Mouse (Mus musculus): ENCODE measurements around the gene Chst11.

Chst11 gene

GRCm38 (mm10) chr10:82989418-82990025, 4.2 kb downstream of the Chst11 start:
- DNase-seq (ENCODE audit: inconsistent age in 2 of 2, low spot score in 1 of 2), result no peak

- peak; percentile 68 to 84 for DNase-seq (ENCODE audit: inconsistent age in 2 of 2, low spot score in 1 of 2)
Measured at GRCm38 (mm10) chr10:82990918-82991317, 5.6 kb downstream of the Chst11 start.

- no peak for DNase-seq (ENCODE audit: inconsistent age in 2 of 2, low spot score in 1 of 2)
Measured at GRCm38 (mm10) chr10:82991756-82992519, 6.6 kb downstream of the Chst11 start.

GRCm38 (mm10) chr10:82994284-82994683, 9.0 kb downstream of the Chst11 start:
- no peak for DNase-seq (ENCODE audit: inconsistent age in 2 of 2, low spot score in 1 of 2)

- DNase-seq (ENCODE audit: inconsistent age in 2 of 2, low spot score in 1 of 2), result no peak
Measured at GRCm38 (mm10) chr10:82997460-82997859, 12.2 kb downstream of the Chst11 start.

- no peak for DNase-seq (ENCODE audit: inconsistent age in 2 of 2, low spot score in 1 of 2)
Measured at GRCm38 (mm10) chr10:83000169-83000568, 14.9 kb downstream of the Chst11 start.

GRCm38 (mm10) chr10:83000721-83001120, 15.4 kb downstream of the Chst11 start:
- DNase-seq (ENCODE audit: inconsistent age in 2 of 2, low spot score in 1 of 2), result no peak

- no peak for DNase-seq (ENCODE audit: inconsistent age in 2 of 2, low spot score in 1 of 2)
Measured at GRCm38 (mm10) chr10:83003899-83004298, 18.6 kb downstream of the Chst11 start.

GRCm38 (mm10) chr10:83004389-83004788, 19.1 kb downstream of the Chst11 start:
- peak; percentile 72 to 89 for DNase-seq (ENCODE audit: inconsistent age in 2 of 2, low spot score in 1 of 2)

GRCm38 (mm10) chr10:83005003-83005402, 19.7 kb downstream of the Chst11 start:
- peak in 1 of 2 experiments; percentile 59 for DNase-seq (ENCODE audit: inconsistent age in 2 of 2, low spot score in 1 of 2)

- DNase-seq (ENCODE audit: inconsistent age in 2 of 2, low spot score in 1 of 2), result no peak
Measured at GRCm38 (mm10) chr10:83006258-83006657, 21.0 kb downstream of the Chst11 start.

- no peak for DNase-seq (ENCODE audit: inconsistent age in 2 of 2, low spot score in 1 of 2)
Measured at GRCm38 (mm10) chr10:83013984-83014383, 28.7 kb downstream of the Chst11 start.

- DNase-seq (ENCODE audit: inconsistent age in 2 of 2, low spot score in 1 of 2), result no peak
Measured at GRCm38 (mm10) chr10:83015919-83016318, 30.6 kb downstream of the Chst11 start.

GRCm38 (mm10) chr10:83016779-83017178, 31.5 kb downstream of the Chst11 start:
- peak in 1 of 2 experiments; percentile 42 for DNase-seq (ENCODE audit: inconsistent age in 2 of 2, low spot score in 1 of 2)

- DNase-seq (ENCODE audit: inconsistent age in 2 of 2, low spot score in 1 of 2), result no peak
Measured at GRCm38 (mm10) chr10:83017760-83018498, 32.6 kb downstream of the Chst11 start.

- no peak for DNase-seq (ENCODE audit: inconsistent age in 2 of 2, low spot score in 1 of 2)
Measured at GRCm38 (mm10) chr10:83018521-83018920, 33.2 kb downstream of the Chst11 start.

GRCm38 (mm10) chr10:83019497-83020270, 34.4 kb downstream of the Chst11 start:
- no peak for DNase-seq (ENCODE audit: inconsistent age in 2 of 2, low spot score in 1 of 2)

- no peak for DNase-seq (ENCODE audit: inconsistent age in 2 of 2, low spot score in 1 of 2)
Measured at GRCm38 (mm10) chr10:83022616-83023015, 37.3 kb downstream of the Chst11 start.

- DNase-seq (ENCODE audit: inconsistent age in 2 of 2, low spot score in 1 of 2), result no peak
Measured at GRCm38 (mm10) chr10:83026174-83026573, 40.9 kb downstream of the Chst11 start.

- no peak for DNase-seq (ENCODE audit: inconsistent age in 2 of 2, low spot score in 1 of 2)
Measured at GRCm38 (mm10) chr10:83027673-83028072, 42.4 kb downstream of the Chst11 start.

GRCm38 (mm10) chr10:83030103-83030661, 44.9 kb downstream of the Chst11 start:
- no peak for DNase-seq (ENCODE audit: inconsistent age in 2 of 2, low spot score in 1 of 2)
